Mouse (Mus musculus) kidney, embryonic 15.5 days (tissue): ENCODE measurements around the gene Acta1. TPM values are rescaled to one million over a fixed set of nuclear protein-coding genes. Genes with fewer than 3 reads are reported as not detected.

Experiments used
- ATAC-seq: fragments of 200-750 bp; cut with Nextera tagmentation; replicated peaks from 2 replicates; pipeline ENCODE4 v1.8.0; 2017; ENCODE audit warnings: moderate TSS enrichment; ENCODE audit not compliant: low FRiP score
- H3K27ac ChIP-seq: fragments of 300-500 bp; sonication (generic); 2 replicates; pipeline ENCODE4 v1.5.1; 2015; ENCODE audit warnings: mild to moderate bottlenecking, inconsistent platforms
- H3K27me3 ChIP-seq: fragments of 300-500 bp; sonication (generic); 2 replicates; pipeline ENCODE4 v1.6.1; 2015; ENCODE audit warnings: inconsistent platforms
- H3K36me3 ChIP-seq: fragments of 300-500 bp; sonication (generic); 2 replicates; pipeline ENCODE4 v1.6.1; 2015; ENCODE audit warnings: inconsistent platforms
- H3K4me1 ChIP-seq: fragments of 300-500 bp; sonication (generic); 2 replicates; pipeline ENCODE4 v1.6.1; 2015; ENCODE audit warnings: inconsistent platforms
- H3K4me2 ChIP-seq: fragments of 300-500 bp; sonication (generic); 2 replicates; pipeline ENCODE4 v1.6.1; 2015; ENCODE audit warnings: moderate library complexity, mild to moderate bottlenecking, inconsistent platforms
- H3K4me3 ChIP-seq: fragments of 300-500 bp; sonication (generic); replicated peaks from 2 replicates; pipeline ENCODE4 v1.5.1; 2015; ENCODE audit warnings: mild to moderate bottlenecking, inconsistent platforms
- H3K9ac ChIP-seq: fragments of 300-500 bp; sonication (generic); 2 replicates; pipeline ENCODE4 v1.6.1; 2015; ENCODE audit warnings: mild to moderate bottlenecking, inconsistent platforms
- H3K9me3 ChIP-seq: fragments of 300-500 bp; sonication (generic); replicated peaks from 2 replicates; pipeline ENCODE4 v1.6.1; 2016; ENCODE audit warnings: inconsistent platforms
- WGBS: fragments of 180-500 bp; shearing (Covaris S2); methylation state at CpG from one replicate; pipeline ENCODE4 v1.1.7; 2015; ENCODE audit warnings: mixed read lengths; 5-methylcytosine and 5-hydroxymethylcytosine counted together
- polyA plus RNA-seq: library from polyadenylated mRNA; unstranded; fragments of >200 nt; fragmentation: Nextera tagmentation; extraction: Ambion mirVana; gene quantifications from 2 replicates; pipeline ENCODE4 v1.2.1, GENCODE M21; 2015

The Acta1 gene
- polyA plus RNA-seq, 1 experiment from 2014 or later = 132 TPM

- no peak for ATAC-seq
Observed at GRCm38 (mm10) chr8:123895230-123895629, 679 bp upstream of the Acta1 start.

GRCm38 (mm10) chr8:123893413-123893812, 1.1 kb downstream of the Acta1 start:
- Histone ChIP-seq H3K9me3 (no peaks in the 10 kb centered on the region), H3K4me3 (no peak overlapping the region), H3K4me2 (no peak overlapping the region), H3K27ac (no peak overlapping the region), H3K36me3 (no peaks in the 10 kb centered on the region), H3K9ac (no peak overlapping the region), H3K27me3 (peaks cover 70% of the 10 kb centered on the region), H3K4me1 (peaks cover 12% of the 10 kb centered on the region)
- no peak for ATAC-seq
- WGBS = 81% methylated on average over 11 of the region's 11 CpGs

More at GRCm38 (mm10) chr8:123895230-123895629, 679 bp upstream of the Acta1 start:
- Histone ChIP-seq H3K4me3 (no peak overlapping the region), H3K36me3 (peaks cover 11% of the 10 kb centered on the region), H3K4me2 (no peak overlapping the region), H3K9me3 (no peaks in the 10 kb centered on the region), H3K27me3 (peaks cover 63% of the 10 kb centered on the region), H3K4me1 (peaks cover 12% of the 10 kb centered on the region), H3K9ac (no peak overlapping the region), H3K27ac (no peak overlapping the region)
- WGBS = 61% methylated on average over 4 of the region's 4 CpGs

GRCm38 (mm10) chr8:123892586-123893155, 1.9 kb downstream of the Acta1 start:
- Histone ChIP-seq H3K27me3 (peaks cover 70% of the 10 kb centered on the region), H3K4me2 (peak overlapping the region; percentile 42), H3K9ac (no peak overlapping the region), H3K4me1 (peaks cover 12% of the 10 kb centered on the region), H3K36me3 (no peaks in the 10 kb centered on the region), H3K9me3 (no peaks in the 10 kb centered on the region), H3K4me3 (peak overlapping the region; percentile 18; the same call in 1 of the 2 replicates), H3K27ac (no peak overlapping the region)
- no peak for ATAC-seq
- WGBS = 11% methylated on average over 30 of the region's 30 CpGs

- WGBS = 1% methylated on average over 49 of the region's 49 CpGs
- peak overlapping the region; percentile 42 for H3K4me2 ChIP-seq
Observed at GRCm38 (mm10) chr8:123891883-123892585, 2.5 kb downstream of the Acta1 start.

GRCm38 (mm10) chr8:123891271-123891670, 3.3 kb downstream of the Acta1 start:
- no peak overlapping the region for H3K27ac ChIP-seq
- 0 out of 2 replicates have a peak overlapping the region, but pooled peaks have one; percentile 18 for H3K4me3 ChIP-seq
- H3K36me3 ChIP-seq = no peaks in the 10 kb centered on the region
- H3K4me2 ChIP-seq = peak overlapping the region; percentile 42; the same call in 1 of the 2 replicates
- 1% methylated on average over 11 of the region's 11 CpGs for WGBS
- no peaks in the 10 kb centered on the region for H3K9me3 ChIP-seq
- ATAC-seq = no peak
- H3K27me3 ChIP-seq = peaks cover 72% of the 10 kb centered on the region
- no peak overlapping the region for H3K9ac ChIP-seq
- H3K4me1 ChIP-seq = peaks cover 12% of the 10 kb centered on the region

More at GRCm38 (mm10) chr8:123891883-123892585, 2.5 kb downstream of the Acta1 start:
- H3K9ac ChIP-seq = no peak overlapping the region
- peaks cover 12% of the 10 kb centered on the region for H3K4me1 ChIP-seq
- no peak for ATAC-seq
- peaks cover 70% of the 10 kb centered on the region for H3K27me3 ChIP-seq
- no peaks in the 10 kb centered on the region for H3K36me3 ChIP-seq
- H3K4me3 ChIP-seq = peak overlapping the region; percentile 18
- no peak overlapping the region for H3K27ac ChIP-seq
- no peaks in the 10 kb centered on the region for H3K9me3 ChIP-seq

- 68% methylated on average over 4 of the region's 4 CpGs for WGBS
- Histone ChIP-seq H3K36me3 (no peaks in the 10 kb centered on the region), H3K4me2 (no peak overlapping the region), H3K9me3 (no peaks in the 10 kb centered on the region), H3K27ac (no peak overlapping the region), H3K4me3 (no peak overlapping the region), H3K27me3 (peaks cover 69% of the 10 kb centered on the region), H3K4me1 (peaks cover 12% of the 10 kb centered on the region), H3K9ac (no peak overlapping the region)
- ATAC-seq = no peak
Observed at GRCm38 (mm10) chr8:123889797-123890196, 4.8 kb downstream of the Acta1 start.

- peaks cover 67% of the 10 kb centered on the region for H3K27me3 ChIP-seq
- no peaks in the 10 kb centered on the region for H3K36me3 ChIP-seq
- H3K9ac ChIP-seq = no peak overlapping the region
- no peak overlapping the region for H3K4me3 ChIP-seq
- peaks cover 12% of the 10 kb centered on the region for H3K4me1 ChIP-seq
- no peak for ATAC-seq
- no peaks in the 10 kb centered on the region for H3K9me3 ChIP-seq
- no peak overlapping the region for H3K4me2 ChIP-seq
- 86% methylated on average over 2 of the region's 2 CpGs for WGBS
- no peak overlapping the region for H3K27ac ChIP-seq
Observed at GRCm38 (mm10) chr8:123887956-123888355, 6.6 kb downstream of the Acta1 start.

GRCm38 (mm10) chr8:123887163-123887562, 7.4 kb downstream of the Acta1 start:
- Histone ChIP-seq H3K27ac (no peak overlapping the region), H3K36me3 (no peaks in the 10 kb centered on the region), H3K9ac (no peak overlapping the region), H3K27me3 (peaks cover 59% of the 10 kb centered on the region), H3K9me3 (no peaks in the 10 kb centered on the region), H3K4me2 (no peak overlapping the region), H3K4me1 (peaks cover 8% of the 10 kb centered on the region), H3K4me3 (no peak overlapping the region)
- ATAC-seq = no peak
- WGBS = 95% methylated on average over 4 of the region's 4 CpGs

- Histone ChIP-seq H3K36me3 (no peaks in the 10 kb centered on the region), H3K27ac (no peak overlapping the region), H3K4me2 (no peak overlapping the region), H3K4me3 (no peak overlapping the region), H3K4me1 (no peaks in the 10 kb centered on the region; the same call in 1 of the 2 replicates), H3K9ac (no peak overlapping the region), H3K9me3 (no peaks in the 10 kb centered on the region), H3K27me3 (peaks cover 37% of the 10 kb centered on the region)
- ATAC-seq = peak; percentile 29; the same call in 1 of the 2 replicates
- 7% methylated on average over 14 of the region's 14 CpGs for WGBS
Observed at GRCm38 (mm10) chr8:123884721-123885565, 9.6 kb downstream of the Acta1 start.

- H3K4me2 ChIP-seq = no peak overlapping the region
- 72% methylated on average over 4 of the region's 4 CpGs for WGBS
- no peak overlapping the region for H3K4me3 ChIP-seq
- H3K4me1 ChIP-seq = no peaks in the 10 kb centered on the region; the same call in 1 of the 2 replicates
- H3K9ac ChIP-seq = no peak overlapping the region
- ATAC-seq = no peak
- H3K9me3 ChIP-seq = no peaks in the 10 kb centered on the region
- no peaks in the 10 kb centered on the region for H3K36me3 ChIP-seq
- H3K27ac ChIP-seq = no peak overlapping the region
- H3K27me3 ChIP-seq = peaks cover 33% of the 10 kb centered on the region
Observed at GRCm38 (mm10) chr8:123883094-123883493, 11.5 kb downstream of the Acta1 start.

GRCm38 (mm10) chr8:123882412-123882811, 12.1 kb downstream of the Acta1 start:
- Histone ChIP-seq H3K9me3 (no peaks in the 10 kb centered on the region), H3K9ac (no peak overlapping the region), H3K36me3 (no peaks in the 10 kb centered on the region), H3K27me3 (peaks cover 33% of the 10 kb centered on the region), H3K4me1 (no peaks in the 10 kb centered on the region; the same call in 1 of the 2 replicates), H3K4me2 (no peak overlapping the region), H3K4me3 (no peak overlapping the region), H3K27ac (no peak overlapping the region)
- no peak for ATAC-seq
- WGBS = 66% methylated on average over 2 of the region's 2 CpGs
